Mouse (Mus musculus) B cell, adult 2 months (primary cell): ENCODE data around the gene Tnk2.
A peak's percentile ranks its signal among the peaks of the same experiment; 100 is the strongest.

ENCODE experiments used
- DNase-seq, 2 experiments: peaks; one replicate each; pipeline ENCODE4 v3.0.0; 2022

Tnk2 gene

GRCm38 (mm10) chr16:32660557-32661321 lies 17.1 kb downstream of the Tnk2 start:
- no peak for DNase-seq

DNA sequence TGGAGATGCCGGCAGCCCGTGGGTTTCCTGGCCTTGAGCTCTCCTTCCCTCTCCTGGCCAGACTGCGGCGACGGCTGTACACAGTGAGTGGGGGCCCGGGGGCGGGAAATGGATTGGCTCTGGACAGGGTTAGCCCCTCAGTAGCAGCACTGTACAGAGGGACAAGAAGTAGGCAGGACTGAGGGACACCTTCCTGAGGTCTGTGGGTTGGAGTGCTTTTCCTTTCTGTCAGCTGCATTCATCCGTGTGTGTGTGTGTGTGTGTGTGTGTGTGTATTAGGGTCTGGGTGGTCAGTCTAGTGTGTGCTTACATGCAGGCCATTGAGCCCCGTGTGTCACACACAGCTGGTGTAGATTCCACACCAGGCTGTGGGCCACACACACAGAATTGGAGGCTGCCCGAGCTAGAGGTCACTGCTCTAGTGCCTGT lies 17.8 kb downstream of the Tnk2 start:
- DNase-seq, result no peak

GRCm38 (mm10) chr16:32662372-32662771 lies 18.7 kb downstream of the Tnk2 start:
- no peak for DNase-seq

GRCm38 (mm10) chr16:32663231-32663858 lies 19.7 kb downstream of the Tnk2 start:
- no peak for DNase-seq

DNA sequence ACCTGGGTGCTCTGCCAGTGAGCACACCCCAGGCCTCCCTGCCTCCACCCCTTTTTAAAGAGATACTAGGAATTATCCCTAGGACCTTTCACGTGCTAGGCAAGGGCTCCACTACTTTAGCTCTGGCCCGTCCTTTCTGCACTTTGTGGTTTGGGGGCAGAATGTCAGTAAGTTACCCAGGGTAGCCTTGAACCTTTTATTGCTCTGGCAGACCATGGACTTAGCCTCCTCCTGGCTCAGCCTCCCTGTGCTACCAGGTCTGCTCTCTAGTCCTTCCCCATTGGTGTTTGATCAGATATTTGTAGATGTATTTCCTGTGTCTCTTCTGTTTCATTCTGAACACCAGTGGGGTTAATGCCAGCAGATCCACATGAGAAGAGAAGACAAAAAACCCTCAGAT lies 20.5 kb downstream of the Tnk2 start:
- no peak for DNase-seq

- no peak for DNase-seq
These were observed 22.4 kb downstream of the Tnk2 start for GRCm38 (mm10) chr16:32665851-32666665.

DNA sequence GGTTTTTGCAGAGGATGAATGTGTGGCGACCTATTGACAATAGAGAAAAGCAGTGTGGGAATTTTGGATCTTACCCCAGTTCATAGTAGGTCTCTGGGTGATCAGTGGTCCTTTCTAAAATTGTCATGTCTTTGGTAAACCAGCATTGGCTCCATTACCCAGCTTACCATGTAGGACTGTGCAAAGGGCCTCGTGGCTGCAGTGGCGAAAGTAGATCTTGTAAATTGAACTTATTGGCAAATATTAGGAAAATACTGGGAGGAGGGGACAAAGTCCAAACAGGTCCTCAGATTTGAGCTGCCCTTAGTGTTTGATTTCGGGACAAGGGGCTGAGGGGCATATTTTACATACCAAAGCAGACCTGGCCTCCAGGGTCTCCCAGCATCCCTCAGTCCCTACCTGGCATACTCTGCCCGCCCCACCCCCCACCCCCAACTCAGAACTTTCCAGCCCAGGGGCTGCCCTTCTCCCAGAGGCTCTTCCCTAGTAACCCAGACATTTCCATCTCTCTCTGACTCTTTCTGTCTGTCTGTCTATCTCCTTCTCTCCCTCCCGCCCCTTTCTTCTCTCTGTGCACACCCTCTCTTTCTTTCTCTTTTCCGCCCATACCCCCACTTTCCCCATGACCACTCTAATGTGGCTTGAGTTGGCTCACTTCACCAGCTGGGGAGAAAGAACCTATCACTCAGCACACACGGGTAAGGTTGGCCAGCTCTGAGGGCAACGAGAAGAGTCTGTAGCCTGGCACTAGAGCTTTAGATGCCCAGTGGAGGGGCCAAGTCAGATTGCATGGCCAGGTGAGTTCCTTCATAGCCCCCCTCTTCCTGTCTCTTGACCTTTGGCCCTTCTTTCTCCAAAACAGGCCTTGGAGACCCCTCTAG lies 23.2 kb downstream of the Tnk2 start:
- no peak for DNase-seq

- DNase-seq, result no peak
These were observed 23.8 kb downstream of the Tnk2 start for GRCm38 (mm10) chr16:32667552-32667872.

- DNase-seq, result no peak
These were observed 24.4 kb downstream of the Tnk2 start for GRCm38 (mm10) chr16:32668030-32668429.

DNA sequence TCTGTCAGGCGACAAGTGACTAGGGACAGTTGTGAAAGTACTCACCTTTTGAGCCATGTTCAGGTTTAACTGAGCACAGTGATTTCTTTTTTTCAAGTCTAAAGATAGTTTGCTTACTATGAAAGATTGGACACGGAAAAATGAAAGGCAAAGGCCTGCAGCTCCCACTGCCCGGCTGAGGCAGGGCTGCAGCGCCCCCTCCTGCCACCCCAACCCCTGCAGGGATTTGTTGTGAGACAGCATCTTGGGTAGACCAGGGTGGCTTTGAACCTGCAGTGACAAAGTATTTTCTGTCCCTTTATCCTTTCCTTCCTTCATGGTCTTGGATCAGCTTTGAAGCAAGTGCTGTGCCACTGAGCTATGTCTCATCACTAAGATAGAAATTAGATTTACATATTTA lies 24.8 kb downstream of the Tnk2 start:
- DNase-seq, result peak; percentile 67 to 74

DNA sequence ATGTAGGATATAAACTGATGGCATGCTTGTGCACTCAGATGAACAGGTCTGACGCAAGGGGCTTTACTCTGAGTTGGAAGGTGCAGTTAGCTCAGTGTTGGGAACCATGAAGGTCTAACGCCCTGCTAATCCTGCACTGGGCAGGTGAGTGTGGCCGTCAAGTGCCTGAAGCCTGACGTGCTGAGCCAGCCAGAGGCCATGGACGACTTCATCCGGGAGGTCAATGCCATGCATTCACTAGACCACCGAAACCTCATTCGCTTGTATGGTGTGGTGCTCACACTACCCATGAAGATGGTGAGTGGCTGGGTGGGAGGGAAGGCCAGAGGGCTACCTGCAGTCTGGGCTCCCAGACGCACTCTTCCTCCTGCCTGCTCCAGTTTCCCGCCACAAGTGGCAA lies 25.6 kb downstream of the Tnk2 start:
- no peak for DNase-seq

DNA sequence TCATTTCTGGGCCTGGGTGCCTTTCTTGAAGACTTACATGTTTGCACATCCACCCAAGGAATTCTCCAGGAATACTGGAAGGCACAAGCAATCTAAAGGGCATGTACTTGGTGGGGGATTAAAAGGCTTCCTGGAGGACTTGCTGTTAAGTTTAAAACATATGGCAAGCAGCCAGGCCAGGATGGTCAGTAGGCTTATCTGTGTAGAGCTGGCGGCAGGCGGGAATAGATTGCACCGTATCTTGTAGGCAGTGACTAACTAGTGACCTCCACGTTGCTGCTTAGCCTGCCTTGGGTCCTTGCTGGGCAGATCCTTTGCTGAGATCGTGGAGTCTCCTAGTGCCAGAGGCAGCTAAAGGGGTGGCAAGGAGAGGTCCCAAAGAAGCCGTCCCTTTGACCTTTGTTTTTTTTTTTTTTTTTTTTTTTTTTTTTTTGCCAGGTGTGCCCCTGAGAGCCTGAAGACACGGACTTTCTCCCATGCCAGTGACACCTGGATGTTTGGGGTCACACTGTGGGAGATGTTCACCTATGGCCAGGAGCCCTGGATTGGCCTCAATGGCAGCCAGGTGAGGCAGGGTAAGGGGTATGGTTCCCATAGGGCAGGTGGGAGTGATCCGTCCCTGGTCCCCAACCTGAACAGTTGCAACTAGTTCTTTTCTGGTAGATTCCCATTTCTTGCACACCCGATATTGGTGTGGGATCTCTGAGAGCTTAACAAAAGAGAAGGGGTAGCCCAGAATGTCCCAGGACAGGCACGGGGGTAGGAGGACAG lies 26.9 kb downstream of the Tnk2 start:
- DNase-seq, result no peak

- no peak for DNase-seq
These were observed 27.7 kb downstream of the Tnk2 start for GRCm38 (mm10) chr16:32671206-32671887.

DNA sequence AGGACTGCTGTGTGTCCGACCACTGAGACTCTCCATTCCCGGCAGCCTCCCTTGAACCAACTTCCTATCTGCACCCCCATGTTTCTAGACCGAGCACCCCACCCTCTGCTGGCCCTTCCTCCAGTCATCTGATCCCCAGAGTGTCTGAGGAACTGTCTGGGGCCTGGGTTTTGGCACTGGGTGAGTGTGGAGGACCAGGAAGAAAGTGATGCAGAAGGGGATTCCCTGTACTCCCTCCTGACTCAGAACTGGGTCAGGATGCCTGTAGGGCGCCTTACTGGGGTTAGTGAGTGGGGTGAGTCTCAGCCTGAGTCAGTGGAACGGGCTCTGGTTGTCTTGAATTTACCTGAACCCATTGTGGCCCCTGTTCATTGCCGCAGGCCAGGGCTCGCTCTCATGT lies 28.6 kb downstream of the Tnk2 start:
- DNase-seq, result no peak

DNA sequence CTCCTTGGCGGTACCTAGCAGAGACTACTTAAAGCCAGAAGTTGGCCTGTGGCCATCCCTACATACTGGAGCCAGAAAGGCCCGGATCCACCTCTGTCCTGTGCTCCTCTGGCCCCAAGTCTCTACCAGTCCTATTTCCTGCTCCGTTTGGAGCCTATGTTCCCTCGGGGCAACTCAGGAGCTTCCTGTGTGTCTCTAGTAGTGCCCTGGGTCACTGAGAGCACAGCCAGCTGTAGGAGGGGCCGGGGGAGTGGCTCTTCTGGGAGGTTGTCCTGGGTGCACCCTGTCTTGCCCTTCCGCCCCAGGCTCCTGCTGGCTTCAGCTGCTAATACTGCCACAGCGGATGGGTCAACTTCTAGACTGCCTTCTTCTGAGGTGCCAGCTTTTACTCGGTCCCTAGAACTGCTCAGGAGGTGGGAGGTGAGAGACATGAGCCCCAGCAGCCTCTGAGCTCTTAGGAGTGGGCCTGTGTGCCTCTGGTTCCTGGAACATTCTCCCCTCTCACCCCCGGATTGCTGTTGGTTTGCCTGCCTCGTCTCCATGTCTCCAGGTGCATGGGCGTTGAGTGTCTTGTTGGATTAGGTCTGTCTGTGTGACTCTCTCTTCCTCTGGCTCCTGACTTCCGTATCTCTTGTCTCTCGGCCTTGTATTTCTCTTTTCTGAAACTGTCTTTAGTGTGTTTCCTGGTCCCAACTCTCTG lies 29.3 kb downstream of the Tnk2 start:
- DNase-seq, result no peak

GRCm38 (mm10) chr16:32674121-32674740 lies 30.6 kb downstream of the Tnk2 start:
- DNase-seq, result no peak

- no peak for DNase-seq
These were observed 33.5 kb downstream of the Tnk2 start for GRCm38 (mm10) chr16:32677040-32677700.

DNA sequence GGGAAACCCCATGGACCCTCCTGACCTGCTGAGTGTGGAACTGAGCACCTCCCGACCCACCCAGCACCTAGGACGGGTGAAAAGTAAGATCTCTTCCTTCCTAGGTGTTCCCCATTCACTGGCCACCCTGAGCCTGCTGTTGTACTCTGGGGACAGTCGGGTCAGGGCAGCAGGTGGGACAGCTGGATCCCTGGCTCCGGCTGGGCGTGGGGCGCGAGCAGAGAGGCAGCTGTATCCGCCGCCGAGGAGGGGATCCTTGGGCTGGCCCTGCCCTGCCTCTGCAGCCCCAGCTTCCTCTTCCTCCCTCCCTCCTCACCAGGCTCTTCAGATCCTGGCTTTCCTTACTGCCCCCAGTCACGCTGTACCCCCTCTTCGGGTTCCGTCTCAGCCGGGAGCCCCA lies 34.2 kb downstream of the Tnk2 start:
- DNase-seq, result no peak

GRCm38 (mm10) chr16:32678812-32679211 lies 35.1 kb downstream of the Tnk2 start:
- no peak for DNase-seq

- no peak for DNase-seq
These were observed 36.3 kb downstream of the Tnk2 start for GRCm38 (mm10) chr16:32679976-32680375.
